Mouse (Mus musculus) activated CD4-positive, CD25-positive, alpha-beta regulatory T cell, adult 4 months (primary cell): ENCODE measurements around the gene Vcl. TPM values are rescaled to one million over a fixed set of nuclear protein-coding genes. Genes with fewer than 3 reads are reported as not detected.

Experiments used
- ATAC-seq: one replicate; pipeline ENCODE4 v1.8.0; 2017
- polyA plus RNA-seq, 2 experiments: library from polyadenylated mRNA; unstranded; fragments of 100-300 nt; shearing (Covaris generic); gene quantifications; one replicate each; pipeline ENCODE4 v1.2.1; 2017

Gene Vcl
- polyA plus RNA-seq, 2 experiments from 2014 or later, result 0.89 to 1.0 TPM

- peak; percentile 57 for ATAC-seq
Measured at GRCm38 (mm10) chr14:21018977-21019376, 89.8 kb downstream of the Vcl start.

GRCm38 (mm10) chr14:21020435-21020834 is 91.2 kb downstream of the Vcl start:
- no peak for ATAC-seq

- ATAC-seq, result no peak
Measured at GRCm38 (mm10) chr14:21027542-21027941, 98.3 kb downstream of the Vcl start.

- no peak for ATAC-seq
Measured at GRCm38 (mm10) chr14:21029025-21029659, 99.9 kb downstream of the Vcl start.

- ATAC-seq, result peak; percentile 93
Measured at GRCm38 (mm10) chr14:21031783-21032511, 102.7 kb downstream of the Vcl start.

GRCm38 (mm10) chr14:21034271-21034670 is 105.1 kb downstream of the Vcl start:
- no peak for ATAC-seq

- ATAC-seq, result no peak
Measured at GRCm38 (mm10) chr14:21034791-21035190, 105.6 kb downstream of the Vcl start.

GRCm38 (mm10) chr14:21039077-21039476 is 109.9 kb downstream of the Vcl start:
- no peak for ATAC-seq

GRCm38 (mm10) chr14:21039623-21040022 is 110.4 kb downstream of the Vcl start:
- no peak for ATAC-seq

- ATAC-seq, result no peak
Measured at GRCm38 (mm10) chr14:21047840-21048239, 118.6 kb downstream of the Vcl start.

- no peak for ATAC-seq
Measured at GRCm38 (mm10) chr14:21048879-21049278, 119.7 kb downstream of the Vcl start.

- ATAC-seq, result no peak
Measured at GRCm38 (mm10) chr14:21050734-21051133, 121.5 kb downstream of the Vcl start.

- peak; percentile 7 for ATAC-seq
Measured at GRCm38 (mm10) chr14:21051380-21052111, 122.3 kb downstream of the Vcl start.

- peak; percentile 89 for ATAC-seq
Measured at GRCm38 (mm10) chr14:21052112-21052780, 123.0 kb downstream of the Vcl start, which contains the start of the genes Ap3m1 and Adk. Gene Ap3m1 (minus strand): TSS chr14:21052508. Gene Adk (plus strand): TSS chr14:21052574.

- no peak for ATAC-seq
Measured at GRCm38 (mm10) chr14:21052781-21053130, 123.6 kb downstream of the Vcl start.

GRCm38 (mm10) chr14:21053151-21053550 is 124.0 kb downstream of the Vcl start:
- ATAC-seq, result no peak

GRCm38 (mm10) chr14:21053586-21053985 is 124.4 kb downstream of the Vcl start:
- no peak for ATAC-seq

- ATAC-seq, result no peak
Measured at GRCm38 (mm10) chr14:21058972-21059371, 129.8 kb downstream of the Vcl start.

- ATAC-seq, result no peak
Measured at GRCm38 (mm10) chr14:21062766-21063513, 133.7 kb downstream of the Vcl start.

- ATAC-seq, result peak; percentile 57
Measured at GRCm38 (mm10) chr14:21064321-21064720, 135.1 kb downstream of the Vcl start.

GRCm38 (mm10) chr14:21065490-21066162 is 136.4 kb downstream of the Vcl start:
- ATAC-seq, result no peak

GRCm38 (mm10) chr14:21069594-21069993 is 140.4 kb downstream of the Vcl start:
- no peak for ATAC-seq
